Mouse (Mus musculus) retina, postnatal 7 days (tissue): ENCODE data around the gene Gm28729.

Experiments used
- DNase-seq: peaks from one replicate; pipeline ENCODE4 v3.0.0-alpha.2; 2012; ENCODE audit warnings: low read depth, low spot score

Gene Gm28729

DNA sequence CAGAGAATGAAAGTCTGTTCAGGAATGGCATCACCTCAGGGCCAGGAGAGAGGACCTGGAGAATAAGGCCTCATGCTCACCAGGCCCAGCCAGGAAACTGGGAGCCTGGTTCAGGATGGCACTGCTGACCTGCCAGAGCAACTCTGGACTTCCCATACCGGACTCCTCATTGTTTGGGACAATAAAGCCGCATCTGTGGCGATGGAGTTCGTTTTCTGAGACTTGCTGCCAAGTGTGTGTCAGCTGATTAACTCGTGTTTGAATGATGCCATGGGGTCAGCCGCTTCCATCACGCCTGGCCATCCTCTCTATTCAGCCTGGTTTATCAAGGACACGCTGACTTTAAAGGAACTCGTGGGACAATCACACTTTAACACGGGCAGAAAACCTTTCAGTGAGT lies 61.4 kb downstream of the Gm28729 start:
- no peak for DNase-seq

DNA sequence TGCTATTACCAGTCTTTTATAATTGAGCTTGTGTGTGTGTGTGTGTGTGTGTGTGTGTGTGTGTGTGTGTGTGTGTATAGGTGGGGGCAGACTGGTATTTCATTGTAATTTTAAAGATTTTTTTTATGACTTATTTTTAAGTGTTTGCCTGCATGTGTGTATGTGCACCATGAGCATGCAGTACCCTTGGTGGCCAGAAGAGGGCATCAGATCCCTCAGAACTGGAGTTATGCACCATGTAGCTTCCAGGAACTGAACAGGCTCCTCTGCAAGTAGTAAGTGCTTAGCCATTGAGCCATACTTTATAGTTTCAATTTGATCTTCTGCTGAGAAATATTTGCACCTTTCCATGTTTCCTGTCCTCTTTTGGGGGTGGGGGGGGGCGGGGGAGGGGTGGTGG lies 63.5 kb downstream of the Gm28729 start:
- DNase-seq: no peak

DNA sequence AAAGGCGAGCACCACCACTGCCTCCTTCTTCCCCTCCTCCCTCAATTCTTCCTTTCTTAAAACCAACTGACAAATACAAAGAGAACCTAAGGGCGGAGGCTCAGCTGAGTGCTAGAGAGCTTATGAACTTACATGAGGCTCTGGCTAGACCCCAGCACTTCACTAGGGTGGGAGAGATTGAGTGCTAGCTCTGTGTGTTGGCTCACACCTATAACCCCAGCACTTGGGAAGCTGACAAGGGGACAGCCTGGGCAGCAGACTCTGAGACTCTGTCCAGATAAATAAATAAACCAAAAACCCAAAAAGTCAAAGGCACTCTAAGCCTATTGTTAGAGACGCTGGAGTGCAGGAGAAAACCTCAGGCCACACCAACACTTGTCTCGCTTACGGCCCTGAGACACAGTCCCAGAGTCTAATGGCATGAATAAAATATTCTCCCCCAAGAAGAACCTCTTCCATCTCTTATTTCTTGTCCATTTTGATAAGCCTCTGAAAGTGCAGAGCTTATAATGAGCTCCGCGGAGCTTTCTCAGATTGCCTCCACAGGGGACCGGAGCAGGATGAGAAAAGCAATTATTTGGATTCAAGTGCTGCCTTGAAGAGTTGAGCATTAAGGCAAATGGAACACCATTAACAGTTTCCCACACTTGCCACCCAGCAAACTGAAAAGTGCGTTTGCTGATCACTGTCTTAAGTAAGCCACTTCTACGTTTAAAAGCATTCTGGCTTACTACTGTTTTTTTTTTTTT lies 64.8 kb downstream of the Gm28729 start:
- no peak for DNase-seq

DNA sequence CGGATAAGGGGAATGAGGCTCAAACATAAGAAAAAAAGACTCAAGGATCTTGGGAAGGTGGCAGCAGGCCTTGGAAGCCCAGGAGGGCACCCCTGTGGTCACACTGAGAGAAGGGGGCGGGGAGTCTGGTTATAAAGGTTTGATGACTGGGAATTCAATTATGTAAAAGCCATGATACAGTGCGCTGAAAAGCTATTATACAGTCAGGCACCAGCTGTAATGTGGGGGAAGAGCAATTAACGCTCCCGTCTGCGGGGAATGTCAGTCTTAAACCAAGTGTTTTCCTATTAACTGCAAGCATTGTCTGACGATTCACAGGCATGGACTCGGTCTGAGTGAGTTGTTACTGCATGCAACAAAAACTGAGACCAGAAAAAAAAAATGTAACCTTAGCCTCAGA lies 69.4 kb downstream of the Gm28729 start:
- no peak for DNase-seq

DNA sequence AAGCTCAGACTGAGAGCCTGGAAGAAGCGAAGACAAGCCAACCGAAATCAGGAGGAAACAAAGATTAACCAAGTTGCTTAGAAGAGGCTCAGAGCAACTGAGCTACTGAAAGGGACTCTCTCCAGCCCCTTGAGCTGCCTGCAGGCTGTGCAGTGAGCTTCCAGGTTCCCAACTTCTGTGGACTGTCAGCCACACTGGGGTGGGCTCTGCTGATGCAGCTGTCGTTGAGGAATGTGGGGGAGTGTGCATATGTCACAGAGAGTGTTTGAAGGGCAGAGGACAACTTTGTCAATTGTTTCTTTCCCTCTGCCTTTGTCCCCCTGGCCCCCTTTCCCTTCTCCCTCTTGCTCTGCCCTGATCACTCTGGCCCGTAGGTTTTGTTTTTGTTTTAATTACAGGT lies 72.1 kb downstream of the Gm28729 start:
- DNase-seq: no peak

DNA sequence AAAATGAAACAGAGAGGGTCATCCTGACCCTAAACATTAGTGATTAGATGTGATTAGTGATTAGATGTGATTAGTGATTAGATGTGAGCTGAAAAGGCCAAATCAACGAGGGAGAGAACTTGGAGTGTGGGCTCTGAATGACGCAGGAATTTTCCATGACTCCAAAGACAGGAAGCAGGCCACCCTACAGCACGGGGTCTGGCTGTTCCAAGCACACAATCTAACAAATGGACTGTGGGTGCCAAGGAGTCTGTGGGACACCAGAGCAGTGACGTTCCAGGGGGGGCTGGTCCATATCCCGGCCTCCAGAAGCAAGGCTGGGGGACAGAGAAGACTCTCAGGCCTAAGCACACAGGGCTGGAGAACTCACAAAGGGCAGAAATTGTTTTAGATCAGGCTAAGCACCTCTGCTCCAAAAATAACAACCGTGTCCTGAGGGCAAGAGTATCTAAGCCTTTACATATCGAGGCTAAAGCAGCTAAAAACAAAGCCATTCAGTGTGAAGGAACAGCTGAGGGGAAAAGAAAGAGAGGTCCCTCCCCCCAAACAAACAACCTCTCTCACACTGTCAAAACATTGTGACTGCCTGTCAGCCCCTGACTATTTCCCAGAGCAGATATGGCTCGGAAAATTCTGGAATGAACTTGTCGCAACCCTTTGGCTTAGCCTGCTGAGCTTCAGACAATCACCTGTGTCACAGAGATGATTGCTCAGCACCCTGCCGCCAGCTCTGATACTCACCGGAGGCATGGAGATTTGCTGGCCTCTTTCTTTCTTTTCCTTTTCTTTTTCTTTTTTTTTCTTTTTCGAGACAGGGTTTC lies 74.0 kb downstream of the Gm28729 start:
- no peak for DNase-seq

DNA sequence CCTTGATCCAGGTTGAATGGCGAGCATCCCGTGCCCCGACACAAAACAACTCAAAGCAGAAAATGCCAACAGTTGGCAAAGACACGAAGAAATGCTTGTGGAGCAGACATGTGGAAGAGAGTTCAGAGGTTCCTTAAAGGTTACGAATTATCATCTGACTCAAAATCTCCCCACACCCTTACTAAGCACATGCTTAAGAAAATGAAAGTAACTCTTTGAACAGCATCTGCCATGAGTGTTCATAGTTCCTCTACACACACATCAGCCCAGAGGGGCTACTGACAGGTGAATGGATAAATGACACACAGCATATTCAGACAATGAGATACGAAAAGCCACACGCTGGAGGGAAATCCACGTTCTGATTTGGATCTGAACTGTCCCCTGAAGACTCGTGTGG lies 75.5 kb downstream of the Gm28729 start:
- DNase-seq: no peak

DNA sequence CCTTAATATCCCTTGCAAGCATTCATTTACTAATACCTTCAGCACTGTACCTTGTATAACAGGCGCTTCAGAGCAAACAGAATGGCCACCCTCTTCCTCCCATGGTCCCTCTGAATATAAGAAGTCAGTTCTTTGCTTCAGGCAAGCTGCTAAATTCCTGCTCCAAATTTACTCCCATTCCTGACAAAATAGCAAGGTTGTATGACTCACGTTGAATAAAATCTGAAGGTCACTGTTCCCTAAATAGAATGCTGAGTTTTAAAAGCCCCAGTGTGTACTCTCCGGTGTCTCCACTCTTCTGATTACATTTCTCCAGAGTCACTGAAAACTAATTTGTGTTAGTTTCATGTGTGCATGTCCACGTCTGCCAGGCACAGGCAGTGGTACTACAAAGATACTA lies 79.7 kb downstream of the Gm28729 start:
- no peak for DNase-seq

DNA sequence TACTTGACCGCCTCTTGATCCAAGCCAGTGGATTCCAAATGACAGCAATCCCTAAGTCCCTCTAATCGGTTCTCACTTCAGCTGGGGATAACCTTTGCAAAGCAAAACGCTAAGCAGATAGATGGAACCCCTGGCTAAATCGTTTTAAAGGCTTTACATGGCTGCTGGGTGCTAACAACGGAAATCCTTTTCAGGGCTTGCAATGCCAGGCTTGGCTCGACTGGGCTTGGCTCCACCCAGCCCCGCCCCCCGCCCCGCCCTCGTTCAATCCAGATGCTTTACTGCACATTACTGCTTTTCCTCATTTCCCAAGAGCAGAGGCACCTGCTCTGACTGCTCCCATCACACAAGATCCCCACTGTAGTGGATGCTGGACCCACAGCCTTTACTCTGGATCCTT lies 83.0 kb downstream of the Gm28729 start:
- peak; percentile 83 for DNase-seq

DNA sequence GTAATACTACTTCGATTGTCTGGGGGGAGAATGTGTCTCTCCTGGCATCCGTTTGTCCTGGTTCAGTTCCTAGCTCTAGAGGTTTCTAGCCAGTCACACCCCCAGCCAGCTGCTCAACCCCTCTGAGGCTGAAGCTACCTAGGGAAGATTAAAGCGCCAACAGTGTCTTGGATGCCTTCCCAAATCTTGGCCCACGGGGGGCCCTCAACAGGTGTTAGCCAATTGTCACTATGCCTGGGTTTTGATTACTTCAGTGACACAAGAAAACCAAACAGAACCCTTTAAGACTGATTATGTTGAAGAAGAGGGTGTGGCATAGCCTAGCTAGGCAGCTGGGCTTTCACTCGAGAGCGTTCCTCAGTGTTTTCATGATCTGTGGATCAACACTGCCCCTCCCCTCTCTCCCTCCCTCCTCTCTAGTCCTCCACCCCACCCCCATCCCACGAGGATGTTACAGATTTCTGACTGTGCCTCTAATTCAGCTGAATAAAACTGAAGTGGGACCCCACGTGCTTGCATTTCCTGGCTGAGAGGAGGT lies 86.7 kb downstream of the Gm28729 start:
- DNase-seq: no peak

DNA sequence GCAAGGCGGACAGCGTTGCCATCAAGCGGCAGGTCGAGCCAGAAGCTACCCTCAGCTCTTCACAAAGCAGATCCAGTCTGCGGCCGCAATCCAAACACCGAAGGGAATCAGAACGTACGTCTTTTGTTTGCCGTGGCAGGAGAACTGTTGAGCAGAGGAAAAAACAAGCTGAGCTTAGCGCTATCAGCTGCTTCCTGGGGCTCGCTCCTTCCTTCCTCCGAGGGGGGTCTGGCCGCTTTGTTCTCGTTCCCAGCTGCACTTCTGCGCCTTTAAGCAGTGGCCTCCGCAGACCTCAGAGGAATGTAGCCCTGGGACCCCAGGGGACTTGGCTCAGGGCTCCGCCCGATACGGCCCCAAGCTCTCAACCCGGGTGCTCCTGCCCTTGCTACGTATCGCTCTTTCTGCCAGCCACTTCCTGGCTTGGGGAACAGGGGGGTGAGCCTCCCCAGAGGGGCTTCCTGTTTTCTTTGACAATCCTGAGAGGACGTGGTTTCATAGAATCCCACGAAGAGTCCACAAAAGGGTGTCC lies 87.2 kb downstream of the Gm28729 start:
- no peak for DNase-seq

DNA sequence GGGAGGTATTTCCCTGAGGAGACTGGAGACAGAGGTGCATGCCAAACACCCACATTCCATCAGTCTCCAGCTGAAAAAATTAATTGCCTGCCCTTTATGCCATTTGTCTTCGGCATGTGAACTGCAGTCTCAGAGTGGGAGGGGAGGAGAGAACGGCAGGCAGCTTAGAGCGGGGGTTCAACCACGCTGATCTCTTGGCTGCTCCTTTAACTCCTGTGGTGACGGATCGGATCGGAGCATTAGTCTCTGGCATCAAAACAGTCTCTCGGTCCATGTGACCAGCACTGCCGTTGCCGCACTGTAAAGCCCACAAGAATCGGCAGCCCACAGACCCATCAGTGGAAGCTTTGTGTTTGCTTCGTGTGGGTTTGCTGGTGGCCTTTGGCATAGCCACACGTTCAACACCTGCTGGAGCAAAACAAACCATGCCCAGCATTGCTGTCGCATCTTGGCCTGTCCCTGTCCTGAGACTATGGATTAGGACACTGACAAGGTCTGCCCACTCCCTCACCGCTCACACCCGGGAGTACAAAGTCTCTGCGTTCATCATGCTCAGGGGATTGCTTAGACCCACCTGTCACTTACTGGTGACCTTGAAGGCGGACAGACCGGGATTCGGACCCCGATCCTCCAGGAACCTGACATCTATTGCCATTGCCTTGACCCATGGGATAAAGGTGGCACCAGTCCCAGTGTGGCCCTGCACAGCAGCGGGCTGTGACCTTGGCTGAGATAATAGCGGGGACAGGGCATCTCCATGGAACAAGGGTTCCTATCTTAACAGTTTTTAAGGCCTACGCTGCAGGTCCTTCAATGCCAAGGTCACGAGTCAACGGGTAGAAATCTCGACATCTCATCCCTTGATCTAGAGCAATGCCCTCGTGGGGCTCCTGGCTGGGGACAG lies 87.9 kb downstream of the Gm28729 start:
- DNase-seq: no peak
